Mouse (Mus musculus) heart, postnatal 0 days (tissue): ENCODE data around the gene Parp1.
"Not testable (repeated sequence)": the region's sequence is repeated elsewhere in the genome, so short reads cannot be mapped to it uniquely, and the experiment has no call there.

Experiments
- CTCF ChIP-seq: IDR thresholded peaks from 2 replicates; pipeline ENCODE4 v1.5.1; 2016; ENCODE audit warnings: antibody characterized with exemption, control low read depth, low read depth
- EP300 ChIP-seq: IDR thresholded peaks from 2 replicates; pipeline ENCODE4 v1.6.1; 2016; ENCODE audit warnings: antibody characterized with exemption, low read depth

DNA sequence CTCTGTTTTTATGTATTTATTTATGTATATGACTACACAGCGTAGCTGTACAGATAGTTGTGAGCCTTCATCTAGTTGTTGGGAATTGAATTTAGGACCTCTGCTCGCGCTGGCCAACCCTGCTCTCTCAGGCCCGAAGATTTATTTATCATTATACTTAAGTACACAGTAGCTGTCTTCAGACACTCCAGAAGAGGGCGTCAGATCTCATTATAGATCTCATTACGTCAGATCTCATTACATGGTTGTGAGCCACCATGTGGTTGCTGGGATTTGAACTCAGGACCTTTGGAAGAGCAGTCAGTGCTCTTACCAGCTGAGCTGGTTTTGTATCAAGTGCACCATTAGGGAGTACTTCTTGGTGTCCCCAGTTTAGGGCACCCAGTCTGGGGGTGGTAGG is 3.0 kb downstream of the Parp1 start:
- not testable (repeated sequence) for TF ChIP-seq CTCF, EP300
